Mouse (Mus musculus): Measurements from ENCODE around the gene Ncaph. TPM values are rescaled to one million over a fixed set of nuclear protein-coding genes. Genes with fewer than 3 reads are reported as not detected.
"Not testable (repeated sequence)": the region's sequence is repeated elsewhere in the genome, so short reads cannot be mapped to it uniquely, and the experiment has no call there.

Gene Ncaph
- total and polyA plus RNA-seq, 3 experiments, result 53.4 to 74.1 (median 55.3) TPM

- H3K4me2 ChIP-seq (ENCODE audit: insufficient read depth, low read depth, poor library complexity, severe bottlenecking), result no peak overlapping the region
- H3K4me3 ChIP-seq (replicated peaks in 1 of 3; ENCODE audit: low read depth in 2 of 3, low read length in 2 of 3, poor library complexity in 1 of 3), result no peak overlapping the region
- H3K27ac ChIP-seq (ENCODE audit: insufficient read depth, low read depth), result no peak overlapping the region
- peaks cover 0 to 28% of the 10 kb centered on the region in 2 experiments; a peak in 2 of 4 replicates for H3K4me1 ChIP-seq (ENCODE audit: control insufficient read depth in 1 of 2, insufficient read depth in 2 of 2)
- H3K9ac ChIP-seq (ENCODE audit: insufficient read depth, low read depth), result no peak overlapping the region
- dilution Hi-C loops (cut with MboI; ENCODE audit: extremely low pct_ligation_motif_present, extremely low pct_unique_long_range_greater_than_20kb, low sequenced_read_pairs) (no loop called here), in situ Hi-C loops (cut with MboI; ENCODE audit: low pct_ligation_motif_present, low pct_unique_long_range_greater_than_20kb, low sequenced_read_pairs) (no loop called here)
- no peaks in the 10 kb centered on the region for H3K27me3 ChIP-seq (replicated peaks)
- no peaks in the 10 kb centered on the region for H3K79me2 ChIP-seq (replicated peaks; ENCODE audit: control insufficient read depth, extremely low read depth, insufficient read depth, poor library complexity, severe bottlenecking)
- DNase-seq (ENCODE audit: extremely low read depth), result no peak
- TF ChIP-seq UBTF (IDR thresholded peaks at IDR 0.05; ENCODE audit: low read depth, low read length) (no peak), KAT2A (IDR thresholded peaks at IDR 0.05; ENCODE audit: insufficient replicate concordance, low read length) (no peak), SIN3A (IDR thresholded peaks at IDR 0.05; ENCODE audit: low read length) (no peak), MAX (IDR thresholded peaks at IDR 0.05; ENCODE audit: low read length) (no peak), ZMIZ1 (IDR thresholded peaks at IDR 0.05; ENCODE audit: low read depth, low read length) (no peak)
- H3K9me3 ChIP-seq (replicated peaks; ENCODE audit: low read length), result peaks cover 5% of the 10 kb centered on the region
- H3K36me3 ChIP-seq (replicated peaks in 1 of 2; ENCODE audit: control insufficient read depth in 1 of 2, insufficient read depth in 1 of 2, low read length in 1 of 2), result peaks cover 11 to 39% of the 10 kb centered on the region in 2 experiments
Observed at GRCm38 (mm10) chr2:127079881-127080590, 53.7 kb downstream of the Ncaph start.

- DNase-seq (ENCODE audit: extremely low read depth), result peak; percentile 60
- dilution Hi-C loops (cut with MboI; ENCODE audit: extremely low pct_ligation_motif_present, extremely low pct_unique_long_range_greater_than_20kb, low sequenced_read_pairs); H3K4me2 ChIP-seq (ENCODE audit: insufficient read depth, low read depth, poor library complexity, severe bottlenecking); in situ Hi-C loops (cut with MboI; ENCODE audit: low pct_ligation_motif_present, low pct_unique_long_range_greater_than_20kb, low sequenced_read_pairs); H3K9ac ChIP-seq (ENCODE audit: insufficient read depth, low read depth); H3K27me3 ChIP-seq (replicated peaks); H3K9me3 ChIP-seq (replicated peaks; ENCODE audit: low read length); H3K79me2 ChIP-seq (replicated peaks; ENCODE audit: control insufficient read depth, extremely low read depth, insufficient read depth, poor library complexity, severe bottlenecking); H3K4me3 ChIP-seq (replicated peaks in 1 of 3; ENCODE audit: low read depth in 2 of 3, low read length in 2 of 3, poor library complexity in 1 of 3); H3K27ac ChIP-seq (ENCODE audit: insufficient read depth, low read depth): not testable (repeated sequence)
- peaks cover 9 to 33% of the 10 kb centered on the region in 2 experiments for H3K36me3 ChIP-seq (replicated peaks in 1 of 2; ENCODE audit: control insufficient read depth in 1 of 2, insufficient read depth in 1 of 2, low read length in 1 of 2)
- H3K4me1 ChIP-seq (ENCODE audit: control insufficient read depth in 1 of 2, insufficient read depth in 2 of 2), result peaks cover 0 to 28% of the 10 kb centered on the region in 2 experiments; a peak in 2 of 4 replicates
Observed at GRCm38 (mm10) chr2:127079066-127079465, 54.7 kb downstream of the Ncaph start.

- Histone ChIP-seq H3K36me3 (replicated peaks in 1 of 2; ENCODE audit: control insufficient read depth in 1 of 2, insufficient read depth in 1 of 2, low read length in 1 of 2) (peaks cover 7 to 28% of the 10 kb centered on the region in 2 experiments), H3K9me3 (replicated peaks; ENCODE audit: low read length) (peaks cover 5% of the 10 kb centered on the region), H3K4me2 (ENCODE audit: insufficient read depth, low read depth, poor library complexity, severe bottlenecking) (no peak overlapping the region), H3K27ac (ENCODE audit: insufficient read depth, low read depth) (no peak overlapping the region), H3K4me3 (replicated peaks in 1 of 3; ENCODE audit: low read depth in 2 of 3, low read length in 2 of 3, poor library complexity in 1 of 3) (no peak overlapping the region), H3K4me1 (ENCODE audit: control insufficient read depth in 1 of 2, insufficient read depth in 2 of 2) (peaks cover 0 to 35% of the 10 kb centered on the region in 2 experiments; a peak in 2 of 4 replicates), H3K79me2 (replicated peaks; ENCODE audit: control insufficient read depth, extremely low read depth, insufficient read depth, poor library complexity, severe bottlenecking) (no peaks in the 10 kb centered on the region), H3K27me3 (replicated peaks) (no peaks in the 10 kb centered on the region), H3K9ac (ENCODE audit: insufficient read depth, low read depth) (no peak overlapping the region)
- TF ChIP-seq USF1 (IDR thresholded peaks at IDR 0.05; ENCODE audit: low read depth, low read length) (no peak), JUND (conservative IDR thresholded peaks at IDR 0.05; ENCODE audit: low read depth, low read length) (no peak), MAX (IDR thresholded peaks at IDR 0.05; ENCODE audit: low read length) (no peak), KAT2A (IDR thresholded peaks at IDR 0.05; ENCODE audit: insufficient replicate concordance, low read length) (no peak), UBTF (IDR thresholded peaks at IDR 0.05; ENCODE audit: low read depth, low read length) (no peak), SIN3A (IDR thresholded peaks at IDR 0.05; ENCODE audit: low read length) (no peak), ZMIZ1 (IDR thresholded peaks at IDR 0.05; ENCODE audit: low read depth, low read length) (no peak), MYC (IDR thresholded peaks at IDR 0.05; ENCODE audit: low read depth, low read length) (no peak), CTCF (conservative IDR thresholded peaks at IDR 0.05 in 1 of 2, IDR thresholded peaks at IDR 0.05 in 1 of 2; ENCODE audit: low read depth in 2 of 2, low read length in 2 of 2) (no peak), MAZ (IDR thresholded peaks at IDR 0.05; ENCODE audit: low read depth, low read length) (no peak), E2F4 (IDR thresholded peaks at IDR 0.05; ENCODE audit: insufficient replicate concordance, low read depth, low read length) (no peak)
- in situ Hi-C loops (cut with MboI; ENCODE audit: low pct_ligation_motif_present, low pct_unique_long_range_greater_than_20kb, low sequenced_read_pairs), result no loop called here
- no peak for DNase-seq (ENCODE audit: extremely low read depth)
- dilution Hi-C loops (cut with MboI; ENCODE audit: extremely low pct_ligation_motif_present, extremely low pct_unique_long_range_greater_than_20kb, low sequenced_read_pairs), result no loop called here
Observed at GRCm38 (mm10) chr2:127077611-127078010, 56.1 kb downstream of the Ncaph start.

Data from CH12.LX (cell line).